10 mouse cellular contexts compared by ENCODE assay signal in genomic region chr16:37780911-37781310, GRCm38 (mm10). TPM values are rescaled to one million over a fixed set of nuclear protein-coding genes. Genes with fewer than 3 reads are reported as not detected.
DNase-seq lines count a peak whose midpoint lies in the region; ATAC-seq and TF ChIP-seq lines count a peak whose summit lies in the region.
"Had no signal": no experiment of that assay in that cellular context is flagged by ENCODE, and none has a peak within 500 bp of the region (broad histone marks: within the 10 kb centered on the region; RNA-seq: fewer than 3 reads in every experiment).

No protein-coding gene starts in this region.

- H3K4me3 ChIP-seq in kidney, embryonic 16.5 days (ENCODE audit: low read length) = peak overlapping the region; percentile 28
- H3K4me3 ChIP-seq in ES-Bruce4 (ENCODE audit: low read depth, low read length) = no peak overlapping the region
- H3K4me3 ChIP-seq in limb, embryonic 14.5 days (replicated peaks; ENCODE audit: low read length) = no peak overlapping the region
- H3K4me3 ChIP-seq in layer of hippocampus, adult 2 months = no peak overlapping the region

- TF ChIP-seq CTCF in ES-Bruce4 (IDR thresholded peaks at IDR 0.05; ENCODE audit: low read depth, low read length) = no peak
- TF ChIP-seq CTCF in layer of hippocampus, adult 2 months (conservative IDR thresholded peaks at IDR 0.05) = no peak

- TF ChIP-seq POLR2A in ES-Bruce4 (IDR thresholded peaks at IDR 0.05; ENCODE audit: insufficient read depth, low read length) = no peak
- TF ChIP-seq POLR2A in limb, embryonic 14.5 days (IDR thresholded peaks at IDR 0.05; ENCODE audit: borderline replicate concordance, extremely low read depth, insufficient read depth, insufficient read length) = no peak

- no peak for DNase-seq in frontal cortex, postnatal 14 days (ENCODE audit: low spot score in 2 of 2)
- DNase-seq in kidney, adult 18-20 months = no peak
- no peak for DNase-seq in limb, embryonic 14.5 days (ENCODE audit: low spot score)
- no peak for DNase-seq in gastrocnemius, postnatal 36 days
- DNase-seq in layer of hippocampus, adult 2 months (ENCODE audit: low spot score in 2 of 2) = no peak
- DNase-seq: kidney, postnatal 36 days; thymus, postnatal 36 days had no signal

- peak; percentile 53 for ATAC-seq in frontal cortex, adult (ENCODE audit: low TSS enrichment)
- ATAC-seq in kidney, embryonic 16.5 days (ENCODE audit: low FRiP score, low TSS enrichment) = no peak
- no peak for ATAC-seq in limb, embryonic 14.5 days (ENCODE audit: low FRiP score, low read depth)

- no peaks in the 10 kb centered on the region for H3K27me3 ChIP-seq in kidney, embryonic 16.5 days (ENCODE audit: insufficient read depth, low read length)
- H3K27me3 ChIP-seq in ES-Bruce4 (ENCODE audit: control insufficient read depth, insufficient read depth, low read length, poor library complexity, severe bottlenecking) = no peaks in the 10 kb centered on the region
- no peaks in the 10 kb centered on the region for H3K27me3 ChIP-seq in limb, embryonic 14.5 days (ENCODE audit: control insufficient read depth, insufficient read depth, low read length)

- no peaks in the 10 kb centered on the region for H3K9me3 ChIP-seq in kidney, embryonic 16.5 days (ENCODE audit: low read length)
- no peaks in the 10 kb centered on the region for H3K9me3 ChIP-seq in ES-Bruce4 (replicated peaks; ENCODE audit: control insufficient read depth, insufficient read depth, low read length, poor library complexity, severe bottlenecking)
- no peaks in the 10 kb centered on the region for H3K9me3 ChIP-seq in limb, embryonic 14.5 days (ENCODE audit: control insufficient read depth, low read length)

- peaks cover 58% of the 10 kb centered on the region for H3K4me1 ChIP-seq in kidney, embryonic 16.5 days (ENCODE audit: insufficient read depth, low read length)
- peaks cover 2% of the 10 kb centered on the region for H3K4me1 ChIP-seq in ES-Bruce4 (ENCODE audit: control insufficient read depth, insufficient read depth, low read length)
- peaks cover 39% of the 10 kb centered on the region for H3K4me1 ChIP-seq in limb, embryonic 14.5 days (ENCODE audit: control insufficient read depth, insufficient read depth, low read length)

- no peak for TF ChIP-seq EP300 in ES-Bruce4 (IDR thresholded peaks at IDR 0.05; ENCODE audit: insufficient read depth, low read depth, low read length)

- WGBS in kidney, embryonic 16.5 days = 77% methylated on average over 3 of the region's 3 CpGs
- 67% methylated on average over 3 of the region's 3 CpGs for WGBS in limb, embryonic 14.5 days

- peak overlapping the region; percentile 50 for H3K4me2 ChIP-seq in kidney, embryonic 16.5 days (replicated peaks; ENCODE audit: low read depth, low read length)
- H3K4me2 ChIP-seq in limb, embryonic 14.5 days (replicated peaks; ENCODE audit: low read depth, low read length, severe bottlenecking) = peak overlapping the region; percentile 66

- intact Hi-C loops in gastrocnemius, postnatal 36 days (cut with DNase I) = loop anchor here (5.0 kb wide), 1 partner anchor 89 kb away; no protein-coding TSS in a partner anchor

- no peak overlapping the region for H3K9ac ChIP-seq in kidney, embryonic 16.5 days (replicated peaks; ENCODE audit: low read length)
- H3K9ac ChIP-seq in ES-Bruce4 (ENCODE audit: low read depth, poor library complexity, severe bottlenecking) = no peak overlapping the region
- no peak overlapping the region for H3K9ac ChIP-seq in limb, embryonic 14.5 days (ENCODE audit: low read depth, low read length, severe bottlenecking)

- peak overlapping the region; percentile 74 for H3K27ac ChIP-seq in kidney, embryonic 16.5 days (ENCODE audit: low read length)
- H3K27ac ChIP-seq in ES-Bruce4 (ENCODE audit: insufficient read depth, low read length) = peak overlapping the region; percentile 2; the same call in 1 of the 2 replicates
- H3K27ac ChIP-seq in limb, embryonic 14.5 days (replicated peaks; ENCODE audit: low read depth, low read length) = no peak overlapping the region
- no peak overlapping the region; the same call in 1 of the 2 replicates for H3K27ac ChIP-seq in layer of hippocampus, adult 2 months

- peaks cover 26% of the 10 kb centered on the region for H3K36me3 ChIP-seq in kidney, embryonic 16.5 days (ENCODE audit: insufficient read depth, low read length)
- H3K36me3 ChIP-seq in ES-Bruce4 (ENCODE audit: control insufficient read depth, insufficient read depth, low read length, poor library complexity, severe bottlenecking) = no peaks in the 10 kb centered on the region
- H3K36me3 ChIP-seq in limb, embryonic 14.5 days (ENCODE audit: control insufficient read depth, insufficient read depth, low read length) = peaks cover 47% of the 10 kb centered on the region

RNA-seq across cellular contexts. Expression of gene Fstl1, which starts 4.2 kb away (rescaled TPM):
- 657 and 680 TPM in 2 replicates for polyA plus RNA-seq in kidney, embryonic 16.5 days (2015; fragmentation: Nextera tagmentation; extraction: Ambion mirVana)
- 53.1 and 56.4 TPM in 2 replicates for polyA plus RNA-seq in ES-Bruce4 (2011; ENCODE audit: insufficient read depth, insufficient read length, low read depth, missing spikeins)
- 478 and 520 TPM in 2 replicates for polyA plus RNA-seq in limb, embryonic 14.5 days (2012; rRNA removed)
- 865 and 910 TPM in 2 replicates for polyA plus RNA-seq in limb, embryonic 14.5 days (2014; fragmentation: Nextera tagmentation; extraction: Ambion mirVana)
- 10 to 100 TPM; 60.2 to 70.4 TPM for total RNA-seq in gastrocnemius, postnatal 36 days (2021)
- 10 to 100 TPM; 34.5 to 41.8 TPM for total RNA-seq in layer of hippocampus, adult 2 months (2021)

Comparison
In these comparisons a context has a peak if more than half of its experiments do, and no peak if none do; other contexts are left out.
1. H3K27ac ChIP-seq: peak in kidney, embryonic 16.5 days (single experiment) and ES-Bruce4 (single experiment); none in limb, embryonic 14.5 days (single experiment) and layer of hippocampus, adult 2 months (single experiment).